29 mouse cellular contexts compared by ENCODE assay signal in genomic region chr17:79481936-79482335, GRCm38 (mm10).
DNase-seq lines count a peak whose midpoint lies in the region; ATAC-seq lines count a peak whose summit lies in the region.
"Had no signal": no experiment of that assay in that cellular context is flagged by ENCODE, and none has a peak within 500 bp of the region (broad histone marks: within the 10 kb centered on the region; RNA-seq: fewer than 3 reads in every experiment).

No protein-coding gene starts in this region.

- no peaks in the 10 kb centered on the region for H3K9me3 ChIP-seq in midbrain, embryonic 10.5 days (replicated peaks)
- H3K9me3 ChIP-seq: embryonic facial prominence, embryonic 13.5 days; forebrain, embryonic 10.5 days; forebrain, embryonic 15.5 days; heart, embryonic 10.5 days; hindbrain, embryonic 10.5 days; liver, embryonic 12.5 days; midbrain, embryonic 12.5 days; neural tube, embryonic 13.5 days had no signal

- H3K27ac ChIP-seq in midbrain, embryonic 10.5 days (replicated peaks) = no peak overlapping the region
- H3K27ac ChIP-seq: embryonic facial prominence, embryonic 13.5 days; forebrain, embryonic 10.5 days; forebrain, embryonic 15.5 days; heart, embryonic 10.5 days; hindbrain, embryonic 10.5 days; layer of hippocampus, adult 2 months; liver, embryonic 12.5 days; midbrain, embryonic 12.5 days; neural tube, embryonic 13.5 days had no signal

- ATAC-seq in hematopoietic stem cell, adult 5-6 weeks (replicated peaks in 1 of 2; ENCODE audit: insufficient read depth in 1 of 2, low FRiP score in 2 of 2, low TSS enrichment in 1 of 2, low read depth in 1 of 2, poor library complexity in 2 of 2, severe bottlenecking in 2 of 2) = peak; percentile 29 to 73; a peak in 3 of 4 replicates
- ATAC-seq in neutrophil, adult 5-6 weeks (ENCODE audit: extremely low read depth, insufficient number of reproducible peaks, low FRiP score, poor library complexity, severe bottlenecking) = 0 out of 2 replicates have a peak, but pooled peaks have one; percentile 13
- ATAC-seq: activated CD4-positive, CD25-positive, alpha-beta regulatory T cell, adult 4 months; hindbrain, embryonic 16.5 days; liver, embryonic 12.5 days; liver, postnatal 0 days had no signal

- peak; percentile 91 for DNase-seq in heart, adult 11 months
- DNase-seq in heart, postnatal 4 days = no peak
- DNase-seq in lung, postnatal 36 days = peak; percentile 59
- no peak for DNase-seq in midbrain, embryonic 10.5 days (ENCODE audit: low spot score)
- DNase-seq in thymus, postnatal 10 days (ENCODE audit: low spot score in 2 of 2) = no peak
- DNase-seq: adrenal gland, postnatal 10 days; cerebellum, adult 11 months; cerebellum, adult 9-11 months; gastrocnemius, postnatal 36 days; kidney, adult 2 months; kidney, postnatal 36 days; layer of hippocampus, postnatal 36 days; left cerebral cortex, postnatal 4 days; liver, postnatal 0 days; thymus, postnatal 14 days had no signal

- H3K27me3 ChIP-seq in midbrain, embryonic 10.5 days (ENCODE audit: low read depth, poor library complexity, severe bottlenecking) = no peaks in the 10 kb centered on the region
- H3K27me3 ChIP-seq: CH12.LX; embryonic facial prominence, embryonic 13.5 days; forebrain, embryonic 15.5 days; liver, embryonic 12.5 days; midbrain, embryonic 12.5 days; neural tube, embryonic 13.5 days had no signal

- H3K4me3 ChIP-seq in midbrain, embryonic 10.5 days = no peak overlapping the region
- H3K4me3 ChIP-seq: embryonic facial prominence, embryonic 13.5 days; forebrain, embryonic 10.5 days; forebrain, embryonic 15.5 days; heart, embryonic 10.5 days; hindbrain, embryonic 10.5 days; layer of hippocampus, adult 2 months; liver, embryonic 12.5 days; midbrain, embryonic 12.5 days; neural tube, embryonic 13.5 days had no signal

- no peaks in the 10 kb centered on the region for H3K4me1 ChIP-seq in midbrain, embryonic 10.5 days
- H3K4me1 ChIP-seq: embryonic facial prominence, embryonic 13.5 days; forebrain, embryonic 10.5 days; forebrain, embryonic 15.5 days; hindbrain, embryonic 10.5 days; liver, embryonic 12.5 days; midbrain, embryonic 12.5 days; neural tube, embryonic 13.5 days had no signal

- 81% methylated on average over 4 of the region's 4 CpGs for WGBS in midbrain, embryonic 10.5 days

- H3K36me3 ChIP-seq in midbrain, embryonic 10.5 days = no peaks in the 10 kb centered on the region
- H3K36me3 ChIP-seq: embryonic facial prominence, embryonic 13.5 days; forebrain, embryonic 10.5 days; forebrain, embryonic 15.5 days; heart, embryonic 10.5 days; hindbrain, embryonic 10.5 days; liver, embryonic 12.5 days; midbrain, embryonic 12.5 days; neural tube, embryonic 13.5 days had no signal

Comparison
In these comparisons a context has a peak if more than half of its experiments do, and no peak if none do; other contexts are left out.
1. DNase-seq: peak in heart, adult 11 months (single experiment) and lung, postnatal 36 days (single experiment); none in heart, postnatal 4 days (single experiment), midbrain, embryonic 10.5 days (single experiment) and thymus, postnatal 10 days (0 of 2).